Mouse (Mus musculus) ES-Bruce4 (cell line): ENCODE results near the gene Fgd2. TPM values are rescaled to one million over a fixed set of nuclear protein-coding genes. Genes with fewer than 3 reads are reported as not detected.
A peak's percentile ranks its signal among the peaks of the same experiment; 100 is the strongest.

Experiments used
- H3K27ac ChIP-seq: 2 replicates; pipeline ENCODE4 v1.5.1; 2012; ENCODE audit warnings: low read length, inconsistent platforms; ENCODE audit not compliant: insufficient read depth
- H3K27me3 ChIP-seq: 2 replicates; pipeline ENCODE4 v1.6.1; 2012; ENCODE audit warnings: mild to moderate bottlenecking, low read length, inconsistent platforms; ENCODE audit not compliant: control insufficient read depth, poor library complexity, insufficient read depth, severe bottlenecking
- H3K36me3 ChIP-seq: 2 replicates; pipeline ENCODE4 v1.6.1; 2012; ENCODE audit warnings: inconsistent platforms, mild to moderate bottlenecking, low read length, moderate library complexity; ENCODE audit not compliant: control insufficient read depth, poor library complexity, insufficient read depth, severe bottlenecking
- H3K4me1 ChIP-seq: one replicate; pipeline ENCODE4 v1.8.1; 2011; ENCODE audit warnings: low read length; ENCODE audit not compliant: control insufficient read depth, insufficient read depth
- H3K4me3 ChIP-seq: 2 replicates; pipeline ENCODE4 v1.5.1; 2011; ENCODE audit warnings: low read depth, mild to moderate bottlenecking, low read length
- H3K9ac ChIP-seq: 2 replicates; pipeline ENCODE4 v1.6.1; 2012; ENCODE audit warnings: low read depth, mild to moderate bottlenecking, inconsistent platforms; ENCODE audit not compliant: poor library complexity, severe bottlenecking
- H3K9me3 ChIP-seq: replicated peaks from 2 replicates; pipeline ENCODE4 v1.6.1; 2012; ENCODE audit warnings: mild to moderate bottlenecking, low read length, inconsistent platforms; ENCODE audit not compliant: control insufficient read depth, poor library complexity, insufficient read depth, severe bottlenecking
- CTCF ChIP-seq: IDR thresholded peaks from one replicate; pipeline ENCODE4 v1.8.1; 2011; ENCODE audit warnings: low read depth, low read length
- EP300 ChIP-seq: IDR thresholded peaks from 2 replicates; pipeline ENCODE4 v1.6.1; 2011; ENCODE audit warnings: low read depth, low read length; ENCODE audit not compliant: insufficient read depth
- POLR2A ChIP-seq: IDR thresholded peaks from one replicate; pipeline ENCODE4 v1.8.1; 2011; ENCODE audit warnings: low read length; ENCODE audit not compliant: insufficient read depth
- polyA plus RNA-seq: library from polyadenylated mRNA; stranded (reverse); fragments of >200 nt; gene quantifications from 2 replicates; pipeline ENCODE4 v1.2.4, GENCODE M21; 2011; ENCODE audit warnings: low read depth; ENCODE audit not compliant: missing spikeins, insufficient read depth, insufficient read length

Gene Fgd2
- polyA plus RNA-seq, 1 experiment = 5.1 TPM

GRCm38 (mm10) chr17:29419976-29420739 lies 59.4 kb downstream of the Fgd2 start:
- no peaks in the 10 kb centered on the region for H3K27me3 ChIP-seq
- H3K27ac ChIP-seq = peak overlapping the region; percentile 16; the same call in 1 of the 2 replicates
- no peaks in the 10 kb centered on the region for H3K9me3 ChIP-seq
- no peak overlapping the region for H3K4me3 ChIP-seq
- no peak overlapping the region for H3K9ac ChIP-seq
- no peak for TF ChIP-seq POLR2A
- no peak for TF ChIP-seq CTCF
- TF ChIP-seq EP300 = no peak
- peaks cover 11% of the 10 kb centered on the region for H3K4me1 ChIP-seq
- no peaks in the 10 kb centered on the region for H3K36me3 ChIP-seq

- no peaks in the 10 kb centered on the region for H3K36me3 ChIP-seq
- peaks cover 12% of the 10 kb centered on the region for H3K4me1 ChIP-seq
- H3K27me3 ChIP-seq = no peaks in the 10 kb centered on the region
- H3K9me3 ChIP-seq = no peaks in the 10 kb centered on the region
- no peak overlapping the region for H3K9ac ChIP-seq
- peak; percentile 28 for TF ChIP-seq CTCF
- TF ChIP-seq POLR2A = no peak
- H3K4me3 ChIP-seq = no peak overlapping the region
- no peak overlapping the region for H3K27ac ChIP-seq
Measured at GRCm38 (mm10) chr17:29421319-29421718, 60.6 kb downstream of the Fgd2 start.

GRCm38 (mm10) chr17:29422337-29422736 lies 61.6 kb downstream of the Fgd2 start:
- no peak overlapping the region for H3K4me3 ChIP-seq

GRCm38 (mm10) chr17:29422912-29423504 lies 62.3 kb downstream of the Fgd2 start:
- Histone ChIP-seq H3K27me3 (no peaks in the 10 kb centered on the region), H3K4me1 (peaks cover 14% of the 10 kb centered on the region), H3K36me3 (no peaks in the 10 kb centered on the region), H3K4me3 (no peak overlapping the region), H3K27ac (no peak overlapping the region), H3K9me3 (no peaks in the 10 kb centered on the region), H3K9ac (no peak overlapping the region)
- TF ChIP-seq EP300 (no peak), POLR2A (no peak), CTCF (no peak)

More at GRCm38 (mm10) chr17:29422337-29422736, 61.6 kb downstream of the Fgd2 start:
- H3K27ac ChIP-seq = no peak overlapping the region
- H3K9ac ChIP-seq = no peak overlapping the region
- no peaks in the 10 kb centered on the region for H3K27me3 ChIP-seq
- H3K36me3 ChIP-seq = no peaks in the 10 kb centered on the region
- no peaks in the 10 kb centered on the region for H3K9me3 ChIP-seq
- H3K4me1 ChIP-seq = peaks cover 12% of the 10 kb centered on the region
- peak; percentile 22 for TF ChIP-seq CTCF
- TF ChIP-seq POLR2A = no peak

GRCm38 (mm10) chr17:29423991-29424390 lies 63.3 kb downstream of the Fgd2 start:
- no peaks in the 10 kb centered on the region for H3K27me3 ChIP-seq
- no peak overlapping the region for H3K4me3 ChIP-seq
- no peak overlapping the region for H3K9ac ChIP-seq
- no peaks in the 10 kb centered on the region for H3K9me3 ChIP-seq
- peaks cover 14% of the 10 kb centered on the region for H3K4me1 ChIP-seq
- H3K36me3 ChIP-seq = no peaks in the 10 kb centered on the region
- H3K27ac ChIP-seq = no peak overlapping the region
- TF ChIP-seq CTCF (no peak), EP300 (no peak), POLR2A (no peak)

- TF ChIP-seq EP300 = no peak
- TF ChIP-seq CTCF = no peak
- no peak for TF ChIP-seq POLR2A
- Histone ChIP-seq H3K27me3 (no peaks in the 10 kb centered on the region), H3K36me3 (no peaks in the 10 kb centered on the region), H3K9ac (no peak overlapping the region), H3K27ac (no peak overlapping the region), H3K4me3 (no peak overlapping the region), H3K9me3 (no peaks in the 10 kb centered on the region), H3K4me1 (peaks cover 10% of the 10 kb centered on the region)
Measured at GRCm38 (mm10) chr17:29425345-29425744, 64.6 kb downstream of the Fgd2 start.
